Mouse (Mus musculus): ENCODE measurements around the gene Mrpl53.

Gene Mrpl53

GRCm38 (mm10) chr6:83108762-83109668 is at the start of gene Mrpl53:
Gene Mrpl53 (plus strand): TSS chr6:83109040.
- in situ Hi-C loops (cut with MboI; ENCODE audit: low pct_unique_long_range_greater_than_20kb in 1 of 2, low sequenced_read_pairs in 2 of 2, unreplicated experiment in 1 of 2), result no loop called here

- in situ Hi-C loops (cut with MboI; ENCODE audit: low pct_unique_long_range_greater_than_20kb in 1 of 2, low sequenced_read_pairs in 2 of 2, unreplicated experiment in 1 of 2), result loop anchor here in 1 of 2 experiments (10.0 kb wide), 1 partner anchor 649 kb away; the partner anchor contains the start of gene Vax2
These were observed 42.8 kb upstream of the Mrpl53 start for GRCm38 (mm10) chr6:83065995-83066394.

GRCm38 (mm10) chr6:83066441-83066840 is 42.4 kb upstream of the Mrpl53 start:
- in situ Hi-C loops (cut with MboI; ENCODE audit: low pct_unique_long_range_greater_than_20kb in 1 of 2, low sequenced_read_pairs in 2 of 2, unreplicated experiment in 1 of 2), result loop anchor here in 1 of 2 experiments (10.0 kb wide), 1 partner anchor 648 kb away; the partner anchor contains the start of gene Vax2

GRCm38 (mm10) chr6:83068221-83068620 is 40.6 kb upstream of the Mrpl53 start:
- in situ Hi-C loops (cut with MboI; ENCODE audit: low pct_unique_long_range_greater_than_20kb in 1 of 2, low sequenced_read_pairs in 2 of 2, unreplicated experiment in 1 of 2), result loop anchor here in 1 of 2 experiments (10.0 kb wide), 1 partner anchor 647 kb away; the partner anchor contains the start of gene Vax2

- in situ Hi-C loops (cut with MboI; ENCODE audit: low pct_unique_long_range_greater_than_20kb in 1 of 2, low sequenced_read_pairs in 2 of 2, unreplicated experiment in 1 of 2), result loop anchor here in 1 of 2 experiments (10.0 kb wide), 1 partner anchor 646 kb away; the partner anchor contains the start of gene Vax2
These were observed 39.9 kb upstream of the Mrpl53 start for GRCm38 (mm10) chr6:83068706-83069487.

- in situ Hi-C loops (cut with MboI; ENCODE audit: low pct_unique_long_range_greater_than_20kb in 1 of 2, low sequenced_read_pairs in 2 of 2, unreplicated experiment in 1 of 2), result loop anchor here in 1 of 2 experiments (10.0 kb wide), 1 partner anchor 645 kb away; the partner anchor contains the start of gene Vax2
These were observed 39.2 kb upstream of the Mrpl53 start for GRCm38 (mm10) chr6:83069488-83070246.

GRCm38 (mm10) chr6:83070247-83070310 is 38.8 kb upstream of the Mrpl53 start, which contains the start of gene Tlx2:
Gene Tlx2 (minus strand): TSS chr6:83070293.
- in situ Hi-C loops (cut with MboI; ENCODE audit: low pct_unique_long_range_greater_than_20kb in 1 of 2, low sequenced_read_pairs in 2 of 2, unreplicated experiment in 1 of 2), result no loop called here

GRCm38 (mm10) chr6:83070311-83071219 is 38.3 kb upstream of the Mrpl53 start:
- in situ Hi-C loops (cut with MboI; ENCODE audit: low pct_unique_long_range_greater_than_20kb in 1 of 2, low sequenced_read_pairs in 2 of 2, unreplicated experiment in 1 of 2), result no loop called here

GRCm38 (mm10) chr6:83071220-83071619 is 37.6 kb upstream of the Mrpl53 start:
- in situ Hi-C loops (cut with MboI; ENCODE audit: low pct_unique_long_range_greater_than_20kb in 1 of 2, low sequenced_read_pairs in 2 of 2, unreplicated experiment in 1 of 2), result no loop called here

GRCm38 (mm10) chr6:83074979-83075378 is 33.9 kb upstream of the Mrpl53 start:
- in situ Hi-C loops (cut with MboI; ENCODE audit: low pct_unique_long_range_greater_than_20kb in 1 of 2, low sequenced_read_pairs in 2 of 2, unreplicated experiment in 1 of 2), result no loop called here

- in situ Hi-C loops (cut with MboI; ENCODE audit: low pct_unique_long_range_greater_than_20kb in 1 of 2, low sequenced_read_pairs in 2 of 2, unreplicated experiment in 1 of 2), result no loop called here
These were observed 31.1 kb upstream of the Mrpl53 start, which contains the start of gene Pcgf1 for GRCm38 (mm10) chr6:83077630-83078323. Gene Pcgf1 (plus strand): TSS chr6:83077869.

- in situ Hi-C loops (cut with MboI; ENCODE audit: low pct_unique_long_range_greater_than_20kb in 1 of 2, low sequenced_read_pairs in 2 of 2, unreplicated experiment in 1 of 2), result no loop called here
These were observed 30.4 kb upstream of the Mrpl53 start for GRCm38 (mm10) chr6:83078324-83078858.

- in situ Hi-C loops (cut with MboI; ENCODE audit: low pct_unique_long_range_greater_than_20kb in 1 of 2, low sequenced_read_pairs in 2 of 2, unreplicated experiment in 1 of 2), result no loop called here
These were observed 28.6 kb upstream of the Mrpl53 start for GRCm38 (mm10) chr6:83080210-83080609.

- in situ Hi-C loops (cut with MboI; ENCODE audit: low pct_unique_long_range_greater_than_20kb in 1 of 2, low sequenced_read_pairs in 2 of 2, unreplicated experiment in 1 of 2), result no loop called here
These were observed 25.3 kb upstream of the Mrpl53 start for GRCm38 (mm10) chr6:83083497-83083896.

- in situ Hi-C loops (cut with MboI; ENCODE audit: low pct_unique_long_range_greater_than_20kb in 1 of 2, low sequenced_read_pairs in 2 of 2, unreplicated experiment in 1 of 2), result no loop called here
These were observed 24.4 kb upstream of the Mrpl53 start for GRCm38 (mm10) chr6:83084477-83084876.

- in situ Hi-C loops (cut with MboI; ENCODE audit: low pct_unique_long_range_greater_than_20kb in 1 of 2, low sequenced_read_pairs in 2 of 2, unreplicated experiment in 1 of 2), result no loop called here
These were observed 22.5 kb upstream of the Mrpl53 start, which contains the start of gene Lbx2 for GRCm38 (mm10) chr6:83086121-83087035. Gene Lbx2 (plus strand): TSS chr6:83086367.
